Mouse (Mus musculus) retina, adult 2 months (tissue): Measurements from ENCODE around the gene Reps1.
"Not testable (repeated sequence)": the region's sequence is repeated elsewhere in the genome, so short reads cannot be mapped to it uniquely, and the experiment has no call there.

ENCODE experiments used
- DNase-seq: peaks from one replicate; pipeline ENCODE4 v3.0.0-alpha.2; 2012; ENCODE audit warnings: low read depth, low spot score

The Reps1 gene

DNA sequence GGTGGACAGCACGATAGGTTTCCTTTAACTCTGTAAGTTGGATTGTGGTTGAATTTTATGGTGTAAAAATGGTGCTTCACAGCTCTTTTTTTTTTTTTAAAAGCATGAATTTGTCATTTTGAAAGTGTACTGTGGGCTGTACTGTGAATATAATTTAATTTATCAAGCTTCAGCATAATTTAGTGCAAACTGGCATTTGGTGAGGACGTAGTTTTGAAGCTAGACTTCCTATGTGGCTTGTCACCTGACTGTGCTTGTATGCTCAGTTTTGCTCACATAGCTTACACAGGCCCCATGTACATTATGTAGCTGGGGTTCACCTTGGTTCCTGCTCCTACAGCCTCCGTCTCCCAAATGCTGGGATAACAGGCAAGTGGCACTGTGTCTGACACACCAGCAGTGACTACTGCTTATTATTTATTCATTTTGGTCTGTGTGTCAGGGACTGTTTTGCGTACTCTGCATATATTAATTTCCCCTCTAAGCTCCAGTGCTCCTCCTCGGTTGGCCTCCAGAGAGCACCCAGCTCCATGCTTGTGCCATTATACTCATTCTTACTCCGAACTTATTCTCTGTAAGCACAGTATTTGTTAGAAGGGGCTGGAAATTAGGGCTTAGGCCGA is 9.1 kb downstream of the Reps1 start:
- DNase-seq: no peak

DNA sequence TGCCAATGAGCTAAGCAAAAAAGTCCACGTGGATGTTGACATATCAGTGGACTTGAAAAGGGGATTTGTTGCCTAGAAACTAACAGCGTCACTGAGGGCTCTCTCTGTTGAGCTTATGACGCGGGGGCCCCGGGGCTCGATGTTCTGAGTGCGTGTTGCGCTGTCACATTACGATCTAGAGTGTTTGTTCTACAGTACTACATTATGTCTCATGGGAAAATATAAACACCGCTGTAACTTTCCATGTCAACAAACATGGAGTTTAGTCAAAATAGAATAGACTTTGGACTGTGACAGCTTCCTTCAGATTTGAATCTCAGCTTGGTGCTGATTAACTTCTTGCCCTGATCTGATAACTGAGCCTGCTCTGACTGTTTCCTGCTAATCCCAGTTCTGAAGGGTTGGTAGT is 10.4 kb downstream of the Reps1 start:
- no peak for DNase-seq

DNA sequence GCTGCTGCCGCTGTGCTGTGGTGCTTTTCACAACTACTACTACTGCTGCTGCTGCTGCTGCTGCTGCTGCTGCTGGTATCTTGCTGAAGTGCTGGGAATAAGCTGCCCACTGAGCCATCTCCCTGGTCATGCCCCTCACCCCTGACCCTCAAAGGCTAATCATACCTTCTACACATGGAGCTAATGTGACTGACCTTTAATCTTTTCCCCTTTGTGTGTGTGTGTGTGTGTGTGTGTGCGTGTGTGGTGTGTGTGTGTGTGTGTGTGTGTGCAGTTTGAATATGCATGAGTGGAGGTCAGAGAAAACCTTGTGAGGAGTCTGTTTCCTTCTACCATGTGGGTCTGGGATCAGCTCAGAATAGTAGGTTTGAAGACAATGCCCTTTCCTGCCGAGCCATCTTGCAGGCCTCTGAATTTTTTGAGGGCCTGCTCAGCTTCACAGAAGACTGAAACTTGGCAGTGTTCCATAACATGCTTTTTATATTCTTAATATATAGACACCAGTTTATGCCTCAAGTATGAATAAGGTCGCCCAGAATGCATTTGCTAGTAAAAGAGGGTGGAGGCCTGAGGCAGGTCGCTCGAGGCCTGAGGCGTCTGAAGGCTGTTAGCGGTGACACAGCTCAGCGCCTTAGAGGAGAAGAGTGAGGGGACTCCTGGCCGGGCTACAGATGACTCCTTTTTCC is 12.2 kb downstream of the Reps1 start:
- DNase-seq: no peak

DNA sequence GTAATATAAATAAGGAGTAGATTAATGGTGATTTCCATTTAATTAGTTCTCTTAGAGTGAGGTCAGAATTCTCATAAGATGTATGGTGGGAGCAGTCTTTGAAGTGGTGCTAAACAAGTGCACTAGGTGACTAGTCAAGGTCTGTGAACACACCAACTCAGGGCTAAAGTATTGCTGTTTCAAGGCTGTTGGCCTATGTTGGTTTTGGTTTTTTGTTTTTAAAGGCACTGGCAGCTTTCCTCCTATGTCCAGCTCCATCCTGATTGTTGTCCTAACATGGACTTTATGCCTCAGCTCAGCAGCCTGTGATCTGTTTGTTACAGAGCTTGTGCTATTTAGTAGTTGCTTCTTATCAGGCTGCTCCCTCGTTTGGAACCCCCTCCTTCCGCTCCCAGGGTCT is 13.2 kb downstream of the Reps1 start:
- DNase-seq: no peak

DNA sequence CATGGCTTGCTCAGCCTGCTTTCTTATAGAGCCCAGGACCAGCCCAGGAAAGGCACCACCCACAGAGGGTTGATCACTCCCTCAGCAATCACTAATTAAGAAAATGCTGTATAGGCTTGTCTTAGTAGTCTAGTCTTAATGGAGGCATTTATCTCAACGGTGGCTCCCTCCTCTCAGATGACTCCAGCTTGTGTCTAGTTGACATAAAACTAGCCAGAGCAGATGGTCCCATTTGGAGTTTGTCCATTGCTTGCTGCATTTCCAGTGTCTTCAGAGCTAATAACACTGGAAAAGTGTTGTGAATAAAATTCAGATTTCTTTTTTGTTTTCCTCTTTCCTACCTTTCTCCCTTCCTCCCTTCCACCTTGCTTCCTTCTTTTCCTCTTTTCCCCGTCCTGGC is 13.9 kb downstream of the Reps1 start:
- DNase-seq: no peak

DNA sequence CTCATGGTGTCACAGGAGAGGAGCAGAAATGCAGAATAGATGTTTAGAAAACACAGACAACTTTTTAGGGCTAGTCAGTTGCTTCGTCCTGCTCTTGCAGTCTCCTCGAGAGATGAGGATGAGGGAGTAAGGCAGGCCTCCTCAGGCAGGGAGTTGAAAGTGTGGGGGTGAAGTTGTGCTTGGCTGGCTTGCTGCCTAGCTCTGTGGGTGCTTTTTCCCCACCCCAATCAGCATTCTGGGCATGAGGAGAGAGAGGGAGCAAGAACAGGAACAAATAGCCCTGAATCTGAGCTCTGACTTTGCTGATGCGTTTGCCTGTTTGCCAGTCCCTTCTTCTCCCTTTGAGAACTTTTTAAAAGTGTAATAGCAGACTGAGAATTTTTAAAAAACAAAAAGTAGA is 14.5 kb downstream of the Reps1 start:
- DNase-seq: no peak

DNA sequence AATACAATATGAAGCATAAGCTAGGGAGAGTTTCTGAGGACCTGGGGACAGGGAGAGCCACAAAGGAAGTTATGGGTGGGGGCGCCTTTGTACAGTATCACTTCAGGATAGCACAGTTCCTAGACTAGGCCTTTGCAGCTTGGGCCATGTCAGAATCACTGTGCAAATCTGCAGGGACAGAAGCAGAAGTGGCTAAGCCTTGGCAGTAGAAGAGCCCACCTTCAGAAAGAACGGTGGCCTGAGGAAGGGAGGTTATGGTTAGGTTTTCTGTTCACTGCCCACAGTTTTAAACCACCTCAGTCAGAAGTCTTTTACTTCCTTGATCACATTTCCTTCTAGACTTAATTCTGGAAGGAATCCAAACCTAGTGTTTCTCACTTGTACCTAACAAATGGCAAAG is 15.0 kb downstream of the Reps1 start:
- DNase-seq: no peak

DNA sequence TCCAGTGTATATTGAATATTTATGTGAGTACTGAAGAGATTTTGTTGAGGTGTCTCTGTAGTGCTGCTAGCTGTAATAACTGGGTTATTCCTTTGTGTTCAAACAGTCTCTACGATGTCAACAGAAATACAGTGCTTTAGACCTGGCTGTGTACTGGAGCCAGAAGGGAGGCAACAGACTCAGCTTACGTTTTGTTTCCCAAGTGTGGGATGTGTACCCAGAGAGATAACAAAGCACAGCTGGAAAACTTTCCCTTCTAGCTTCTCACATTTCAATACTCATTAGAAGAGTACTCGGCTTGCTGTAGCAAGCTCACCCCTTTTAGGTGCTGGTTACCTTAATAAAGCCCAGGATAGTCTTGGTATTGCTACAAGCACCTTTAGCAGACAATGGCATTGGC is 17.2 kb downstream of the Reps1 start:
- DNase-seq: no peak

DNA sequence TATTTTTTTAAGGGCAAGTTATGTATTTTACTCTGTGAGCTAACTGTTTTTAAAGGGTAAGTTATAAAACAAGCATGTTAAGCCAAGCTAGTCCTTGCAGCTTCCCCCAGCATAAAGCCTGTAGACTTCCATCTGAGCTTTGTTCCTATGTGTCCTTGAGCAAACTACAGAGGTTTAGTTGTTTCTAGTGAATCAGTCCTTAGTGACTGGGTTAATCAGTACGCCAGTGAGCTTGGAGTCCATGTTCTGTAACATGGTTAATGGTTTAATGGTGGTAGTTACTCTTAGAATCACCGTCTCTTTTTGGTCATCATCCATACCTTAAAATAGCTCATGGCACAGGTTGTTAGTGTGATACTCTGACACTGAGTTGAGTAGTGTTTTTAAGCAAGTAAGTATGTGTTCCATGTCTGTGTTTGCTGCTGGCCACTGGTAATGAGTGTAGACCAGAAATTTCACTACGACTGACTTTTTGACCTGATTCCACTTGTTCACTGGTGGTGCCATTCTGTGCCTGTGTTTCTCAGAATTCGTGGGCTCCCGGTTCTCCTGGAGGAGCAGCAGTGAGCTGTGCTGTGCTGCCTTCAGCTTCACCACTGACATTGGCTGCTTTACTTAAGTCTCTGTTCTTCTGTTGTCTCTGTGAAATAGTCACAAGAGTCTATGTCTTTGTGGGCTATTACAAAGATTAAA is 18.9 kb downstream of the Reps1 start:
- no peak for DNase-seq

DNA sequence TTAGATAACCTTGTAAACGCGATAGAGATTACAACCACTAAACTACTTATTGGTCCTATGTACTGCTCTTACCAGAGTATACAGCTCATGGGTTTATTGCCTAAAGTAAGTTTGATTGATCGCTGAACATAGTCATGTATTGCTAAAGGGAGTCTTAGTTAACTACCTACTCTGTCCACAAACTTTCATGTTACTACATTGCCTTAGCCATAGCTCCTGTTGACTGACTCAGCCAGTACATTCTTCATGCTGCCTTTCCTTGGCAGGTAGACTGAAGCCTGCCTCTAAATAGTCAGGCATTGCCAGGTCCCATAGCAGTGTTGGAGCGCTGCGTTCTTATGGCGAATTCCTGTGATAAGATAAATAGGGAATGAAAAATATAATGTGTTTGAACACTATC is 20.2 kb downstream of the Reps1 start:
- DNase-seq: no peak

DNA sequence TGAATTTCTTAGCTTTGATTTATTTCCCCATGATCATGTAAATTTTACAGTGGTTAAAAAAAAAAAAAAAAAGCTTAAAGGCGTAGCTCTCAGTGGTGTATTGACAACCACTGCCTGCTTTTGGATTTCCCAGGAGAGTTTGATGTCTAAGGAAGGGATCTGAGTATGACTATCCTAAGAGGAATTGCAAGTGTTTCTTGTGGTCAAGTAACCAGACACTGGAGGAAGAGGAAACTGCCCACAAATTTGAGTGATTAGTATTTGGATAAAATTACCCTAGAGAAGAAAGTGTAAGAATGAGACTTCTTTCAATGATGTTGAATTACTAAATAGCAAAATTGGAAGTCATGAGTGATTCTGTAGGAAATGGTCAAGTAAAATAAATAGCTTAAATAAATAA is 25.9 kb downstream of the Reps1 start:
- DNase-seq: no peak

DNA sequence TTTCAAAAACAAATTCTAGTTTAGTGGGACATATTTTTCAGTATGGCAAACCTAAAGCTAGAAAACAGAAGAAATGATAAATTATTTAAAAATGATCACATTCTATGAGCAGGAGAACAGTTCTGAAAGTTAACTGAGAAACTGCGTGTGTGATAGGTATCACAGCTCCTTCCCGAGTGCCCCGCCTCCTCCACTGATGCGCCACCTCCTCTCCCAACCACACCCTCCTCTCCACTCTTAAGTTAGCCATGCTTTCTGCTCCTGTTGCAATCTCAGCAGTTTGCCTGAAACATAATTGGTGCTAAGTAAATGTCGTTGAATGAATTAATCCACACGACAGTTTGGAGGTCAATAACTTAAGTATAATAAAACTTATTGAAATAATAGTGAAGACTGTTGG is 27.1 kb downstream of the Reps1 start:
- no peak for DNase-seq

DNA sequence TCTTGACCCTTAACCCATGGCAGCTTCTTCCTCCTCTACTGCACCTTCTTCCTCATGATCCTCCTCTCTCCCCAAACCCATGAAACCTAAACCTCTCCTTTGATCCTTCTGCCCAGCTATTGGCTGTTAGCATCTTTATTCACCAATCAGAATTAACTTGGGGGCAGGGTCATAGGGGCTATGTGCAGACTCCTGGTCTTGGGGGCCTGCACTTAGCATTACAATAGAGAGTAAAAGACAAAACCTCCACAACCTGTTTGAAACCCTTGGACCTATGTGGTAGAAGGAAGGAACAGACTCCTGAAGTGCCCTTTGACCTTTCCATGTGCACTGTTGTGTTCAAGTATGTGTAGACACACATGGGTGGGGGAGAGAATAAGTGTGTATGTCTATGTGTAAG is 35.0 kb downstream of the Reps1 start:
- no peak for DNase-seq

DNA sequence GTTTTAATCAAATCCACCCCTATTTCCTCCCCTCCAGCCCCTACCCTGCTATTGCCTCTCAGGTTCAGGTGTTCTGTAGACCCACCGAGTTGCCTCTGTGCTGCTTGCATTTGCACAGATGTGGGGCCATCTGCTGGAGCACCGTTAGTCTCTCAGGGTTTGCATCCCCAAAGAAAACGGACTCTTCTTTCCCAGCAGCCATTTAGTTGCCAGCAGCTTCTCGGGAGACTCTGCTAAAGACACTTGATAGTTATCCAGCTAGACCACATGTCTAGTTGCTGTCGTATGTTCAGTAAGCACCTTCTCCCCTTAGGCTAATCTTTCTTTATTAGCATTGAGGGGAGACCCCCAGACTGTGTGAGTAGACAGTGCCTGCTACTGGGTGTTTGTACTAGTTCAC is 46.5 kb downstream of the Reps1 start:
- no peak for DNase-seq

DNA sequence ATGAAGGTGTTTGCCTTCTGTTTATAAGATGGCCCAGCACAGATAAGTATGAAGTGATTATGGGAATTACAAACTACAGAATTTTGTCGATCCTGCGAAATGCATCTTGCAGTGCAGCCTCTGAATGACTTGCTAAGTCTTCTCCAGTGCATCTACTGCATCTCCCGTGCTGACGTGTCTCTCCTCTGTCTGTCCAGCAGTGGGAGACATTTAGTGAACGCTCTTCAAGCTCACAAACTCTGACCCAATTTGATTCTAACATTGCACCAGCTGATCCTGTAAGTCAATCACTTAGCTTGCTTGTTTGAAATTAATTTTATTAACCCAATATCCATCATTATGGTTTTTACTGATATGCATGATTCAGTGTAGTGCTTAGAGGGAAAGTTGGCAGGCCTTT is 51.8 kb downstream of the Reps1 start:
- DNase-seq: no peak

DNA sequence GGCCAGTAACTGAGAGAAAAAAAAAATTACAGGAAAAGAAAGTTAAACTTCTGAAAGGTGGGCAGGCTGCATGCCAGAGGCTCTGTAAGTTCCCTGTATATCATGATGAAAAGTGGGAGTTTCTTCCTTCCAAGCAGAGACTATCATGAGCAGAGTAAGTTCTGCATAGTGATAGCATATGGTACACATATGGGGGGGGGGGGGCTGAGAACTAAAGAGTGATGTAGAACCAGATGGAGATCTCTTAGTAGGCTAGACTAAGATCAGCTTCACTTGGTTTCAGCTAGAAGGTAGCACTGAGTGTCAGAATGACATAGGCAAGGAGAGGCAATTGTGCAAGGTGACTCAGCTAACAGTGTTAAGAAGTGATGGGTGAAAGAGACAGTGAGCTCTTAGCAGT is 55.3 kb downstream of the Reps1 start:
- DNase-seq: no peak

DNA sequence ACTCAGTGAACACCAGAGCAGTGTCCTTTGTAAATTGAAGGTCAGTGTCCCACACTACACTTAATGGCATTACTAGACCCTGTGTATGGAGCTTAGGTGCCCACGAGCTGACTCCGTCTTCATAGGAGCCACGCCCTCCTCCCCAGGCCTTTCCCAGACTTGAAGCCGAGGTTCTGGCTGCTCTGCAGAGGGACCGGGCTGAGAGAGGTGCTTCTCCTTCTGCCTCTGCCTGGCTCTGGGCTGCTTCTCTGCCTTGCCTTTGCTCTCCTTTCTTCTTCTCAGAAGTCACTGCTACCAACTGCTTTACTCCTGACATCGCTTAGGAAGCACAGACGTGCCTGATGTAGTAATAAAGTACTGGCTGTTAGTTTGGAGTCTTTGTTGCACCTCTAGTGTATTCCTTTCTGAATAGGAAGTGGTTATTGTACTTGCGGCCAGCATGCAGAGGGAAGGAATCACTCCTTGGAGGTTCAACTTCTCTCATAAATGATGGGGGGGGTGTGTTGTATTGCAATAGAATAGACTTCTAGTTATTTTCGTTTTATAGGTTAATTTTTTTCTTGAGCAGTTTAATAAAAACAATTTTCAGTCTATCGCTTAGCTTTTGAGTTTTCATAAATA is 57.9 kb downstream of the Reps1 start:
- no peak for DNase-seq

DNA sequence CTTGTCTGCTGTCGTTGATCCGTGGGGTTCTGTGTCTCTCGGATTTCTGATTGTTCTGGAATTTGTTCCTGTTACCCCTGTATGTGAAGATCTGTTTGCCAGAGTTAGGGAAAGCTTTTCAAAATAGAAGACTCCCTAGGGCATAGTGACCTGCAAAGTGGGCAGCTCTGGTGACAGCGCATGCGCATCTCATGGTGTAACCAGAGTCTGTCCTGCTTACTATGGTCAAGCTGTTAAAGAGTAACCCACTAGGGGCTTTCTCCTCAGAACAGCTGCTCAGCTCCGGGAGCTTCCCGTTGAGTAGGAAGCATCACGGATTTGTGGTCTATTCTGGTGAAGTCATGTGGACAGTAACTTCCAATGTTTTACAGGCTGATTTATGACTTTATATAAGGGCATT is 62.7 kb downstream of the Reps1 start:
- DNase-seq: no peak

DNA sequence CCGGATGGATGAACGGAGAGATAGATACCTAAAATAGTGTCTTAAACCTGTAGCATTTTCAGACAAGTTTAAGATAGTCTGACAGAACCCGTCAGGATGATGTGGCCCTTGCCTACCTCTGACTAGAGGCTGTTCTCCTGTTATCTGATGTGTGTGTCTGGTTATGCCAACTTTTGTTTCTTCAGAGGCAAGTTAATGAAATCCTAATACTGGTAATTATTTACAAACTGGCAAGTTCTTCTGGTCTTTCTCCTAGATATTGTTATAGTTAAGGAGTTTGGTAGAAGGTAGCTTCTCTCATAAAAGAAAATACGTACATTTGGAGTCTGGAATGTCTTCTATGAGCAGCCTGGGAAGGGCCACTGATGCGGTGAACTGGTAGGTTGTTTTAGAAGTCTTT is 74.6 kb downstream of the Reps1 start:
- no peak for DNase-seq

DNA sequence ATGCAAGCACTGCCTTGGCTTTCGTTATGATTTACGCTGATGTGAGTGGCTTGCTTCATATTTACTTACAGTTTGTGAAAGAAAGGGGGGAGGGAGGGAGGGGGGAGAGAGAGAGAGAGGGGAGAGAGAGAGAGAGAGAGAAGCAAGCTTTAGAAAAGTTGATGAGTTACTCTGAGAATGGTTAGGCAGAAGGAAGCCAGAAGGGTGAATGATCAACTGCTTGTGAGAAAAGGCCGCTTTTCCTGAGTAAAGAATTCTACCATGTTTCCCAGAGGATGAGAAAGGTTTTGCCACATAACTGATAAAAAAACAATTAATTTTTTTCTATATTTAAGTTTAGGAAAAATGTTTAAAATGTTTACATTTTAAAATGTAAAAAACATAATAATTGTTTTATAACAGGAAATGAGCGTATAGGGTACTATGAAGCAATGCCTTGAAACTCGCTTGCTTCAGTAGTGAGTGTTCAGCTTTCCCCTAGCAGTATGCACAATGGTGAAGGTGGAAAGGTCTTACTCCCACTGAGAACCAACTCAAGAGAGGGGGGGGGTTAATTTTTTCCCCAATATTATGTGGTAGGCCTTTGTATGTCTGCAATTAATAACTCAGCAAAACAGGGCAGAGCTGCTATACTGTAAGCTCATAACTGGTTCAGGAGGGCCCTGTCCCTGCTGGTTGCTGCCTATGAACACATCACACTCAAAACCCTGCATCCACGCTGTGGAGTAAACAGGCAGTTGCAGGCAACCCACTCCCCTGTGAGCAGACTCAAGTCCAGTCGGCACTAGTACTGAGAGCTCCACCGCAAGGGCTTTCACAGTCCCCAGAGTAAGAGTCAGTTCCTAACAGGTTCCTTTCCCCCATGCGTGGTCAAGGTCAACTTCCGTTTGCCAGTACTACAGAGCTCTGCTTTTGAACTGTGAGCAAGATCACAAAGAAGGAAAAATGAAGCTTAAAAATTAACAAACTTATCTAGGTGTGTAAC is 76.3 kb downstream of the Reps1 start:
- DNase-seq: no peak

DNA sequence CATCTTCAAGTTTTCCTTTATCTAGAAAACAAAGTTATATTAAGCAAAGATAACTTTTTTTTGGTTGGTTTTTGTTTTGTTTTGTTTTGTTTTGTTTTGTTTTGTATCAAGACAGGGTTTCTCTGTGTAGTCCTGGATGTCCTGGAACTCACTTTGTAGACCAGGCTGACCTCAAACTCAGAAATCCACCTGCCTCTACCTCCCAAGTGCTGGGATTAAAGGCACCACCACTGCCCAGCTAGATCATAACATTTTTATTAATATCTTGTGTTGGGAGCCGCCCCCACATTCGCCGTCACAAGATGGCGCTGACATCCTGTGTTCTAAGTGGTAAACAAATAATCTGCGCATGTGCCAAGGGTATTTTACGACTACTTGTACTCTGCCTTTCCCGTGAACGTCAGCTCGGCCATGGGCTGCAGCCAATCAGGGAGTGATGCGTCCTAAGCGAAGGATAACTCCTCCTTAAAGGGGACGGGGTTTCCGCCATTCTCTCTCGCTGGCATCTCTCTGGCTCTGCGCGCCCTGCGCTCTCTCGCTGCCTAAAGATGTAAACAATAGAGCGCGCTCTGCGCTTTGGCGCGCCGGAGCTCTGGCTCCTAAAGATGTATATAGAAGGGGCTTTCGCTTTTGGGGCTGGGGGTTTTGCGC is 83.3 kb downstream of the Reps1 start:
- DNase-seq: not testable (repeated sequence)
